Mouse (Mus musculus) liver, embryonic 12.5 days (tissue): ENCODE data around the gene Sdsl. TPM values are rescaled to one million over a fixed set of nuclear protein-coding genes. Genes with fewer than 3 reads are reported as not detected.
A peak's percentile ranks its signal among the peaks of the same experiment; 100 is the strongest.
"Not testable (repeated sequence)": the region's sequence is repeated elsewhere in the genome, so short reads cannot be mapped to it uniquely, and the experiment has no call there.

Experiments
- ATAC-seq: fragments of 200-750 bp; cut with Nextera tagmentation; 2 replicates; pipeline ENCODE4 v1.8.0; 2017; ENCODE audit warnings: moderate number of reproducible peaks, mild to moderate bottlenecking, moderate library complexity
- H3K27ac ChIP-seq: fragments of 300-500 bp; sonication (generic); 2 replicates; pipeline ENCODE4 v1.5.1; 2016; ENCODE audit warnings: mild to moderate bottlenecking
- H3K27me3 ChIP-seq: fragments of 300-500 bp; sonication (generic); replicated peaks from 2 replicates; pipeline ENCODE4 v1.6.1; 2016; ENCODE audit warnings: mild to moderate bottlenecking, moderate library complexity
- H3K36me3 ChIP-seq: fragments of 300-500 bp; sonication (generic); 2 replicates; pipeline ENCODE4 v1.6.1; 2016; ENCODE audit warnings: mild to moderate bottlenecking, moderate library complexity
- H3K4me1 ChIP-seq: fragments of 300-500 bp; sonication (generic); 2 replicates; pipeline ENCODE4 v1.6.1; 2016
- H3K4me2 ChIP-seq: fragments of 300-500 bp; sonication (generic); 2 replicates; pipeline ENCODE4 v1.6.1; 2016; ENCODE audit warnings: mild to moderate bottlenecking, moderate library complexity
- H3K4me3 ChIP-seq: fragments of 300-500 bp; sonication (generic); 2 replicates; pipeline ENCODE4 v1.5.1; 2016; ENCODE audit warnings: mild to moderate bottlenecking, moderate library complexity
- H3K9ac ChIP-seq: fragments of 300-500 bp; sonication (generic); 2 replicates; pipeline ENCODE4 v1.6.1; 2016; ENCODE audit warnings: mild to moderate bottlenecking, moderate library complexity
- H3K9me3 ChIP-seq: fragments of 300-500 bp; sonication (generic); replicated peaks from 2 replicates; pipeline ENCODE4 v1.6.1; 2016; ENCODE audit warnings: mild to moderate bottlenecking, moderate library complexity
- WGBS: fragments of 180-500 bp; shearing (Covaris S2); methylation state at CpG from one replicate; pipeline ENCODE4 v1.1.7; 2016; ENCODE audit not compliant: insufficient replicate concordance; 5-methylcytosine and 5-hydroxymethylcytosine counted together
- polyA plus RNA-seq: library from polyadenylated mRNA; unstranded; fragments of >200 nt; fragmentation: Nextera tagmentation; extraction: Ambion mirVana; gene quantifications from 2 replicates; pipeline ENCODE4 v1.2.1, GENCODE M21; 2016

The Sdsl gene
- polyA plus RNA-seq, 1 experiment from 2014 or later: 1.1 TPM

DNA sequence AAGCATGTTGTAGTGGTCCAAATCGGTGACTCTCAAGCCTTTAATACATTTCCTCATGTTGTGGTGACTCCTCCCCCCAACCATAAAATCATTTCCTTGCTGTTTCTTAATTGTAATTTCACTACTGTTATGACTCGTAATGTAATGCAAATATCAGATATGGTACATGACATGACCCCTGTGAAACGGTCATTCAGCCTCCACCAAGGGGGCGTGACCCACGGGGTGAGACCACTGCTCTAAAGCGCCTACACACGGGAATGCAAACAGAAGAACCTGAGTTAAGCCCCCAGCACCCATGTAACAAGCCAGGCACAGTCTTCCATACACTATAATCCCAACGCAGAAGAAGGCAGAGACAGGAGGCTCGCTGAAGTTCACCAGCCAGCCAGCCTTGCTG is 33.2 kb upstream of the Sdsl start:
- WGBS: 53% methylated on average over 9 of the region's 9 CpGs
- ATAC-seq: no peak
- H3K4me1 ChIP-seq: peaks cover 35% of the 10 kb centered on the region
- peak overlapping the region; percentile 55 for H3K4me2 ChIP-seq
- peak overlapping the region; percentile 17; the same call in 1 of the 2 replicates for H3K9ac ChIP-seq
- no peaks in the 10 kb centered on the region for H3K27me3 ChIP-seq
- no peaks in the 10 kb centered on the region for H3K9me3 ChIP-seq
- no peaks in the 10 kb centered on the region for H3K36me3 ChIP-seq
- no peak overlapping the region for H3K4me3 ChIP-seq
- H3K27ac ChIP-seq: no peak overlapping the region

GRCm38 (mm10) chr5:120505368-120505767 is 32.8 kb upstream of the Sdsl start:
- peak overlapping the region; percentile 21; the same call in 1 of the 2 replicates for H3K4me3 ChIP-seq

DNA sequence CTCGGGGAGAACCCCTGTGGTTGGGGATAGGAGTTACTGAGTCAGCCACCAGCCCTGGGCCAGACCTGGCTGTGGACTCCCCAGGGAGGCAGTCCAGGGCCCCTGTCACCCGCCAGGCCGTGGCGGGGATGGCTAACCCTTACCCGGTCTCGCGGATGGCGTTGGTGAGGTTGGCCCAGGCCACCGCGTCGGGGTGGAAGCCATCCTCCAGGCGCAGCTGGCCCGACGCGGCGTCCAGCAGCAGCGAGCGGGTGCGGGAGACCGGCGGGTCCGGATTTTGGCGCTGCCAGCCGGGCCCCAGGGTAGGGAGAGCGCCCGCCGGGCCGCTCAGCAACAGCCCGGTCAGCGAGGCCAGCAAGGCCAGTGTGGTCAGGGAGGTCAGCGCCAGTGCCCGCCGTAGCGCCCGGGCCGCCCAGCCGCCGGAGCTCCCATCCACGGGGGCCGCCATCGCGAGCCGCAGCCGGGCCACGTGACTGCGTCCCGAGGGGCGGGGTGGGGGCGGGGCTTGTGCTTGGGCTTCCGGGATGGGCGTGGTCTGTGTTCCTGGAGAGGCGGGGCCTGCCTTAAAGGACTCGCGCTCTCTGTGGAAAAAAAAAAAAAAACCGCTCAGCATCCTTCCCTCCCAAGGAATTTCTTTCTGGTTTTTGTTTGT is 30.7 kb upstream of the Sdsl start, which contains the start of gene Plbd2:
Gene Plbd2, minus strand, starts transcription at position 482 of the 652 bp plus-strand sequence.
- under 1% methylated on average over 55 of the region's 55 CpGs for WGBS
- H3K4me2 ChIP-seq: peak within 1 kb of the TSS; percentile 98
- H3K4me1 ChIP-seq: peaks cover 29% of the 10 kb centered on the region
- peak within 1 kb of the TSS; percentile 91 for H3K4me3 ChIP-seq
- H3K36me3 ChIP-seq: peaks cover 7% of the 10 kb centered on the region
- H3K27me3 ChIP-seq: no peaks in the 10 kb centered on the region
- no peaks in the 10 kb centered on the region for H3K9me3 ChIP-seq
- peak; percentile 67 for ATAC-seq
- peak within 1 kb of the TSS; percentile 87 for H3K9ac ChIP-seq
- H3K27ac ChIP-seq: peak within 1 kb of the TSS; percentile 38; the same call in 1 of the 2 replicates

More at GRCm38 (mm10) chr5:120505368-120505767, 32.8 kb upstream of the Sdsl start:
- no peaks in the 10 kb centered on the region for H3K9me3 ChIP-seq
- ATAC-seq: peak; percentile 57
- WGBS: 19% methylated on average over 16 of the region's 16 CpGs
- no peaks in the 10 kb centered on the region for H3K27me3 ChIP-seq
- H3K4me2 ChIP-seq: peak overlapping the region; percentile 55
- no peaks in the 10 kb centered on the region for H3K36me3 ChIP-seq
- no peak overlapping the region for H3K27ac ChIP-seq
- H3K9ac ChIP-seq: peak overlapping the region; percentile 17; the same call in 1 of the 2 replicates
- H3K4me1 ChIP-seq: peaks cover 31% of the 10 kb centered on the region

GRCm38 (mm10) chr5:120502675-120503143 is 30.1 kb upstream of the Sdsl start:
- H3K27me3 ChIP-seq: no peaks in the 10 kb centered on the region
- peaks cover 29% of the 10 kb centered on the region for H3K4me1 ChIP-seq
- H3K9ac ChIP-seq: peak overlapping the region; percentile 87
- peaks cover 9% of the 10 kb centered on the region for H3K36me3 ChIP-seq
- peak overlapping the region; percentile 91 for H3K4me3 ChIP-seq
- H3K9me3 ChIP-seq: no peaks in the 10 kb centered on the region
- WGBS: 8% methylated on average over 12 of the region's 12 CpGs
- peak; percentile 8; the same call in 1 of the 2 replicates for ATAC-seq
- peak overlapping the region; percentile 98 for H3K4me2 ChIP-seq
- H3K27ac ChIP-seq: peak overlapping the region; percentile 38; the same call in 1 of the 2 replicates

GRCm38 (mm10) chr5:120502147-120502621 is 29.6 kb upstream of the Sdsl start:
- WGBS: 60% methylated on average over 9 of the region's 9 CpGs
- peaks cover 29% of the 10 kb centered on the region for H3K4me1 ChIP-seq
- H3K9me3 ChIP-seq: no peaks in the 10 kb centered on the region
- no peak overlapping the region for H3K27ac ChIP-seq
- H3K4me3 ChIP-seq: peak overlapping the region; percentile 91
- no peak for ATAC-seq
- H3K4me2 ChIP-seq: peak overlapping the region; percentile 98
- H3K9ac ChIP-seq: peak overlapping the region; percentile 87
- H3K27me3 ChIP-seq: no peaks in the 10 kb centered on the region
- H3K36me3 ChIP-seq: peaks cover 12% of the 10 kb centered on the region

- not testable (repeated sequence) for ATAC-seq, H3K27me3 ChIP-seq, H3K9me3 ChIP-seq, H3K4me3 ChIP-seq, H3K27ac ChIP-seq, H3K9ac ChIP-seq, H3K4me2 ChIP-seq
- Histone ChIP-seq H3K36me3 (peaks cover 18% of the 10 kb centered on the region), H3K4me1 (peaks cover 26% of the 10 kb centered on the region)
- WGBS: 73% methylated on average over 9 of the region's 9 CpGs
Observed at GRCm38 (mm10) chr5:120500609-120501008, 28.0 kb upstream of the Sdsl start.

DNA sequence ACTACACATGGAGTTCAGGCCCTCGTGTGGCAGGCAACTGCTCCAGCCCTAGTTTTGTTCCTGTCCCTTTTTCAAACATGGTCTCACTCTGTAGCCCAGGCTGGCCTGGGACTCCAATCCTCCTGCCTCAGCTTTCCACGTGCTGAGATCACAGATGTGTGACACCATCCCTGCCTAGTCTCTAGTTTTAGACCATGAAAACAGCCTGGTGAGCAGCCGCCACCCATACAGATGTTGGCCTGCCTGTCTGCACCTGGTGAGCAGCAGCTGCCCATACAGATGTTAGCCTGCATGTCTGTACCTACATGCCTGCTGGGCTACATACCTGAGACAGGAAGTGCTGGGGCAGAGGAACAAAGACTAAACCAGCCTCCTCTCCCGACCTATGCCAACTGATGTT is 26.6 kb upstream of the Sdsl start:
- 69% methylated on average over 4 of the region's 4 CpGs for WGBS
- no peaks in the 10 kb centered on the region for H3K9me3 ChIP-seq
- H3K4me1 ChIP-seq: peaks cover 16% of the 10 kb centered on the region
- H3K4me3 ChIP-seq: no peak overlapping the region
- H3K9ac ChIP-seq: no peak overlapping the region
- ATAC-seq: no peak
- peaks cover 32% of the 10 kb centered on the region for H3K36me3 ChIP-seq
- no peaks in the 10 kb centered on the region for H3K27me3 ChIP-seq
- H3K4me2 ChIP-seq: no peak overlapping the region
- H3K27ac ChIP-seq: no peak overlapping the region

DNA sequence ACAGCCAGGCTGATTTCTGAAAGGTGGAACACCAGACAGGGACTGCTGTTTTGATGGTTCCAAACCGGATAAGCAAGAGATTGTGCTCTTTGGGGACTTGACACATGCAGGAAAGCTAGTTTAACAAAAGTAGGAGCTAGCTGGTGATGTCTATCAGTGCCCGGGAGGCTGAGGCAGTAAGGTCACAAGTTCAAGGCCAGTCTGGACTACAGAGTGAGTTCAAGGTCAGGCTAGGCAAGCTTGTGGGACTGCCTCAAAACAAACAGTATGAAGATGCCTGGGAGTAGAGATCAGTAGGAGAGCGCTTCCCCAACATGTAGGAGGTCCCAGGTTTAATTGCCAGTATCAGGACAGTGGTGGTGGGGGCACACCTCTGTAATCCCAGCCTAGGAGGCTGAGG is 24.5 kb upstream of the Sdsl start:
- Histone ChIP-seq H3K4me2 (no peak overlapping the region), H3K9me3 (no peaks in the 10 kb centered on the region), H3K4me3 (no peak overlapping the region), H3K9ac (no peak overlapping the region), H3K27ac (no peak overlapping the region), H3K4me1 (peaks cover 5% of the 10 kb centered on the region), H3K27me3 (no peaks in the 10 kb centered on the region), H3K36me3 (peaks cover 49% of the 10 kb centered on the region)
- no peak for ATAC-seq
- 72% methylated on average over 3 of the region's 3 CpGs for WGBS

DNA sequence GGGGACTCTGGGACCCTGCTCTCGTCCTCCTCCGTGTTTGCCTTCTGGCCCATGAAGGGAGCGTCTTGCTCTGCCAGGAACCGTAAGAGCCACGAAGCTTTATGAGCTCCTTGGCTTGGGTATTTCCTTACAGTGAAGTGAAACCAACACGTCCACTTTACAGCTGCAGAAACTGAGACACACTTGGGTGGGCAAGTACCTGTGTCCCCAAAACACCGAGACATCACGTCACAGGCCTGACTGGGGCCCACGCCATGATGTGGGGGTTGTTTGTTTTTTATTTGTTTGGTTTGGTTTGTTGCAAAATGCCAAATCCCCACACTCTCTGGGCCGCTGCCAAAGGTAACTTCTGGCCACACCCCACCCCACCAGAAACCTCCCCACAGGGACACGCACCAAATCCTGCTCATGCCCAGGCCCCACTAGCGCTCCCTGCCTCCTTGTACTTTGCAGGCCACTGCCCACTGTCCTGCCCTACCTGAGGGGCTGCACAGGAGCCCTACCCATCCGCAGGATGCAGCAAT is 23.2 kb upstream of the Sdsl start:
- no peak for ATAC-seq
- Histone ChIP-seq H3K9me3 (no peaks in the 10 kb centered on the region), H3K4me3 (no peak overlapping the region), H3K27me3 (no peaks in the 10 kb centered on the region), H3K4me2 (no peak overlapping the region), H3K4me1 (peaks cover 5% of the 10 kb centered on the region; the same call in 1 of the 2 replicates), H3K9ac (no peak overlapping the region), H3K36me3 (peaks cover 58% of the 10 kb centered on the region), H3K27ac (no peak overlapping the region)
- WGBS: 82% methylated on average over 13 of the region's 13 CpGs

- Histone ChIP-seq H3K4me1 (peaks cover 5% of the 10 kb centered on the region; the same call in 1 of the 2 replicates), H3K9me3 (no peaks in the 10 kb centered on the region), H3K27me3 (no peaks in the 10 kb centered on the region), H3K27ac (no peak overlapping the region), H3K9ac (no peak overlapping the region), H3K4me2 (no peak overlapping the region), H3K4me3 (no peak overlapping the region), H3K36me3 (peaks cover 61% of the 10 kb centered on the region)
- 0 out of 2 replicates have a peak, but pooled peaks have one; percentile 36 for ATAC-seq
- 70% methylated on average over 10 of the region's 10 CpGs for WGBS
Observed at GRCm38 (mm10) chr5:120495064-120495702, 22.6 kb upstream of the Sdsl start.

GRCm38 (mm10) chr5:120493873-120494395 is 21.3 kb upstream of the Sdsl start:
- H3K9me3 ChIP-seq: no peaks in the 10 kb centered on the region
- H3K4me3 ChIP-seq: no peak overlapping the region
- H3K4me1 ChIP-seq: peaks cover 5% of the 10 kb centered on the region; the same call in 1 of the 2 replicates
- no peak overlapping the region for H3K4me2 ChIP-seq
- H3K9ac ChIP-seq: no peak overlapping the region
- no peaks in the 10 kb centered on the region for H3K27me3 ChIP-seq
- H3K27ac ChIP-seq: no peak overlapping the region
- H3K36me3 ChIP-seq: peaks cover 61% of the 10 kb centered on the region
- WGBS: 86% methylated on average over 9 of the region's 9 CpGs
- ATAC-seq: no peak
